In the genomic region with DNA sequence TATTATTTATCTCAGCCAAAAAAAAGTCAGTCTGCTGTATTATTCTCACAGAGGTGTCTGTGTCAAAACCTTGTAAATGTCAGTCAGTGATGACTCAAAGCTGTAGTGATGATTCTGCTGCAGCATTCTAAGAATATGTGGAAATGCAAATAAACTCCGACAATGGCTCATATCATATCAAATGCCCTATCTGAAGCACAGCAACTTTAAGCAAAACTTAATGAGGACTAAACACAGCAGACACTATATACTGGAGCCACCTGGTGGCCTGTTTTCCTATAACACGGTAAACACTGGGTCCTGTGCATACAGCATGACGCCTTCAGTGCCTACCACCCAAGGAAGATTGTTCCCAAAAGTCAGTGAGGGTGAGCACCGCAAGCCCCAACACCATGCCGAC, we compare ENCODE assay signal across 8 mouse cellular contexts. TPM values are rescaled to one million over a fixed set of nuclear protein-coding genes. Genes with fewer than 3 reads are reported as not detected.
DNase-seq lines count a peak whose midpoint lies in the region; TF ChIP-seq lines count a peak whose summit lies in the region.

No protein-coding gene starts in this region.

- H3K79me2 ChIP-seq in heart, adult 2 months (replicated peaks; ENCODE audit: control insufficient read depth, insufficient read depth, low read length): no peaks in the 10 kb centered on the region

- H3K4me3 ChIP-seq in heart, adult 2 months: no peak overlapping the region
- H3K4me3 ChIP-seq in heart, embryonic 10.5 days: no peak overlapping the region
- H3K4me3 ChIP-seq in layer of hippocampus, adult 2 months: no peak overlapping the region
- no peak overlapping the region for H3K4me3 ChIP-seq in thymus, adult 2 months (ENCODE audit: control insufficient read depth, insufficient read depth, low read length)

- H3K9ac ChIP-seq in heart, adult 2 months (ENCODE audit: low read depth, low read length): no peak overlapping the region

- DNase-seq in heart, adult 2 months: peak; percentile 24 to 47
- no peak for DNase-seq in heart, embryonic 10.5 days (ENCODE audit: low spot score)
- peak; percentile 31 for DNase-seq in ES-CJ7 (ENCODE audit: low read depth, low spot score)
- DNase-seq in cerebellum, postnatal 36 days: peak; percentile 3 to 12
- peak; percentile 4 for DNase-seq in heart, postnatal 25 days (ENCODE audit: low spot score)
- DNase-seq in layer of hippocampus, adult 2 months (ENCODE audit: low spot score in 2 of 2): peak; percentile 12 to 44
- peak; percentile 23 for DNase-seq in mesoderm, embryonic 11.5 days (ENCODE audit: low read depth, low spot score)
- DNase-seq in thymus, adult 2 months: peak; percentile 24

- no peaks in the 10 kb centered on the region for H3K36me3 ChIP-seq in heart, adult 2 months (ENCODE audit: control insufficient read depth, insufficient read depth, low read length)
- H3K36me3 ChIP-seq in heart, embryonic 10.5 days: no peaks in the 10 kb centered on the region
- no peaks in the 10 kb centered on the region for H3K36me3 ChIP-seq in thymus, adult 2 months (ENCODE audit: control insufficient read depth, insufficient read depth, low read length)

- no peak for TF ChIP-seq POLR2A in heart, adult 2 months (IDR thresholded peaks at IDR 0.05; ENCODE audit: insufficient read depth, low read depth, low read length)
- TF ChIP-seq POLR2A in thymus, adult 2 months (IDR thresholded peaks at IDR 0.05; ENCODE audit: control insufficient read depth, extremely low read depth, insufficient read depth, low read length, poor library complexity): no peak

- intact Hi-C loops in heart, adult 2 months (cut with DNase I): loop anchor here (1.0 to 2.0 kb wide), 3 partner anchors 83 to 505 kb away; no protein-coding TSS in a partner anchor
- intact Hi-C loops in heart, postnatal 25 days (cut with DNase I): loop anchor here (2.0 to 10.0 kb wide), 2 partner anchors 83 to 343 kb away; no protein-coding TSS in a partner anchor

- H3K9me3 ChIP-seq in heart, embryonic 10.5 days: no peaks in the 10 kb centered on the region

- TF ChIP-seq CTCF in heart, adult 2 months (IDR thresholded peaks at IDR 0.05): peak; percentile 79
- TF ChIP-seq CTCF in layer of hippocampus, adult 2 months (conservative IDR thresholded peaks at IDR 0.05): peak; percentile 79
- TF ChIP-seq CTCF in thymus, adult 2 months (IDR thresholded peaks at IDR 0.05; ENCODE audit: borderline replicate concordance, control insufficient read depth, extremely low read depth, insufficient read depth, low read length, poor library complexity): no peak

- WGBS in heart, adult 2 months: 25% methylated on average over 5 of the region's 5 CpGs
- 50% methylated on average over 5 of the region's 5 CpGs for WGBS in heart, embryonic 10.5 days
- WGBS in thymus, adult 2 months: 41% methylated on average over 5 of the region's 5 CpGs

- no peak for TF ChIP-seq EP300 in heart, adult 2 months (IDR thresholded peaks at IDR 0.05; ENCODE audit: insufficient read depth, low read depth, low read length)

- H3K27ac ChIP-seq in heart, adult 2 months: no peak overlapping the region
- H3K27ac ChIP-seq in heart, embryonic 10.5 days: no peak overlapping the region
- H3K27ac ChIP-seq in layer of hippocampus, adult 2 months: no peak overlapping the region
- H3K27ac ChIP-seq in thymus, adult 2 months (ENCODE audit: control insufficient read depth, insufficient read depth, low read length): no peak overlapping the region

- H3K4me1 ChIP-seq in heart, adult 2 months (ENCODE audit: control insufficient read depth, insufficient read depth, low read length): peaks cover 4% of the 10 kb centered on the region
- peaks cover 6% of the 10 kb centered on the region; the same call in 1 of the 2 replicates for H3K4me1 ChIP-seq in heart, embryonic 10.5 days
- no peaks in the 10 kb centered on the region for H3K4me1 ChIP-seq in thymus, adult 2 months (replicated peaks; ENCODE audit: control insufficient read depth, insufficient read depth, low read length)

- H3K27me3 ChIP-seq in heart, adult 2 months (ENCODE audit: control insufficient read depth, insufficient read depth, low read length): no peaks in the 10 kb centered on the region
- H3K27me3 ChIP-seq in heart, embryonic 10.5 days (ENCODE audit: insufficient read depth, poor library complexity, severe bottlenecking): no peaks in the 10 kb centered on the region
- no peaks in the 10 kb centered on the region for H3K27me3 ChIP-seq in thymus, adult 2 months (ENCODE audit: control insufficient read depth, insufficient read depth, low read length)

RNA-seq across cellular contexts. Expression of gene Gmds, which starts 41.1 kb away (rescaled TPM):
- 1 to 10 TPM; 5.2 to 6.0 TPM for total RNA-seq in heart, adult 2 months (2021)
- 3.3 and 4.2 TPM in 2 replicates for polyA plus RNA-seq in heart, adult 2 months (2012; rRNA removed)
- polyA plus RNA-seq in heart, embryonic 10.5 days (2016; fragmentation: Nextera tagmentation; extraction: Ambion mirVana): 26.1 and 27.5 TPM in 2 replicates
- 1 to 10 TPM; 4.5 to 5.1 TPM for total RNA-seq in heart, postnatal 25 days (2021)
- total RNA-seq in layer of hippocampus, adult 2 months (2021): 10 to 100 TPM; 13.2 to 13.9 TPM
- 21.2 and 28.9 TPM in 2 replicates for polyA plus RNA-seq in thymus, adult 2 months (2012; rRNA removed)
